Mouse (Mus musculus) heart, adult 2 months (tissue): ENCODE data around the gene Snx13.
A peak's percentile ranks its signal among the peaks of the same experiment; 100 is the strongest.

Experiments
- CTCF ChIP-seq: fragments of 200-600 bp; IDR thresholded peaks from 2 replicates; pipeline ENCODE4 v1.8.1; 2022; ENCODE audit warnings: antibody characterized with exemption, mild to moderate bottlenecking, moderate library complexity
- EP300 ChIP-seq: fragments of 200-500 bp; IDR thresholded peaks from 2 replicates; pipeline ENCODE4 v1.6.1; 2011; ENCODE audit warnings: low read depth, low read length, control low read depth; ENCODE audit not compliant: insufficient read depth
- POLR2A ChIP-seq: fragments of 200-500 bp; IDR thresholded peaks from 2 replicates; pipeline ENCODE4 v1.6.1; 2011; ENCODE audit warnings: mild to moderate bottlenecking, low read depth, low read length, control low read depth; ENCODE audit not compliant: insufficient read depth

- TF ChIP-seq CTCF (peak; percentile 92), POLR2A (no peak), EP300 (0 out of 2 replicates have a peak, but pooled peaks have one; percentile 65)
Observed at GRCm38 (mm10) chr12:35182675-35183074, 135.7 kb downstream of the Snx13 start.
